Mouse (Mus musculus) kidney, adult 18-20 months (tissue): ENCODE measurements around the gene Cfap61.

Experiments
- DNase-seq: peaks from one replicate; pipeline ENCODE4 v3.0.0; 2021

Cfap61 gene

GRCm38 (mm10) chr2:145950239-145950638 lies 15.7 kb downstream of the Cfap61 start:
- DNase-seq, result no peak

- DNase-seq, result no peak
These were observed 18.1 kb downstream of the Cfap61 start for GRCm38 (mm10) chr2:145952726-145953125.

- DNase-seq, result no peak
These were observed 21.3 kb downstream of the Cfap61 start for GRCm38 (mm10) chr2:145955844-145956243.

- DNase-seq, result no peak
These were observed 21.7 kb downstream of the Cfap61 start for GRCm38 (mm10) chr2:145956318-145956717.

GRCm38 (mm10) chr2:145957450-145957849 lies 22.9 kb downstream of the Cfap61 start:
- no peak for DNase-seq

- no peak for DNase-seq
These were observed 23.5 kb downstream of the Cfap61 start for GRCm38 (mm10) chr2:145958097-145958496.

- no peak for DNase-seq
These were observed 24.0 kb downstream of the Cfap61 start for GRCm38 (mm10) chr2:145958551-145958950.

- no peak for DNase-seq
These were observed 27.3 kb downstream of the Cfap61 start for GRCm38 (mm10) chr2:145961861-145962260.

GRCm38 (mm10) chr2:145970751-145971150 lies 36.2 kb downstream of the Cfap61 start:
- no peak for DNase-seq

- no peak for DNase-seq
These were observed 36.8 kb downstream of the Cfap61 start for GRCm38 (mm10) chr2:145971237-145972010.

GRCm38 (mm10) chr2:145972571-145972970 lies 38.0 kb downstream of the Cfap61 start:
- DNase-seq, result no peak

GRCm38 (mm10) chr2:145979616-145980015 lies 45.0 kb downstream of the Cfap61 start:
- no peak for DNase-seq

- no peak for DNase-seq
These were observed 46.3 kb downstream of the Cfap61 start for GRCm38 (mm10) chr2:145980881-145981280.

GRCm38 (mm10) chr2:145981699-145982112 lies 47.1 kb downstream of the Cfap61 start:
- DNase-seq, result no peak

- no peak for DNase-seq
These were observed 47.9 kb downstream of the Cfap61 start for GRCm38 (mm10) chr2:145982317-145983045.

- DNase-seq, result no peak
These were observed 53.2 kb downstream of the Cfap61 start for GRCm38 (mm10) chr2:145987757-145988156.

- DNase-seq, result no peak
These were observed 55.9 kb downstream of the Cfap61 start for GRCm38 (mm10) chr2:145990446-145990845.

GRCm38 (mm10) chr2:145996472-145996871 lies 61.9 kb downstream of the Cfap61 start:
- DNase-seq, result no peak

GRCm38 (mm10) chr2:145997956-145998525 lies 63.5 kb downstream of the Cfap61 start:
- no peak for DNase-seq

GRCm38 (mm10) chr2:146008801-146009200 lies 74.2 kb downstream of the Cfap61 start:
- DNase-seq, result no peak

GRCm38 (mm10) chr2:146009596-146010349 lies 75.2 kb downstream of the Cfap61 start:
- no peak for DNase-seq

GRCm38 (mm10) chr2:146010816-146011215 lies 76.2 kb downstream of the Cfap61 start:
- DNase-seq, result no peak
